13 mouse cellular contexts compared by ENCODE assay signal in the genomic region with DNA sequence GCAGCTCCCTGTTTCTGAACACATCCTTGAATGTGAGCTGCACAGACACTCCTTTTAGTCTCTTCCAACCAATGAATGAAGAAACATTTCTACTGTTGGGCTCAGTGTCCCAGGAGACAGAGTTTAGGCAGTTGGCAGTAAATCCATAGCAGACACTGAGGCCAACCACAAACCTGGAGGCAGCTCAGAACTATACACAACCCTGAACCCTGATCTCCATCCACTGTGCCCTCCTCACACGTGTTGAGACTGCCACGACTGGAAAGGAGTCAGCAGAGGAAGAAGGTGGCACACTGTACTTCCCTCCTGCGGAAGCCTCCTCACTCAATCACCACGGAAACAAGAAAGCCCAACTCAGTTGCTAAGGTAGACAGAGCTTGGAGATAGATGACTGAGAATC. TPM values are rescaled to one million over a fixed set of nuclear protein-coding genes. Genes with fewer than 3 reads are reported as not detected.
DNase-seq lines count a peak whose midpoint lies in the region; ATAC-seq and TF ChIP-seq lines count a peak whose summit lies in the region.
"Had no signal": no experiment of that assay in that cellular context is flagged by ENCODE, and none has a peak within 500 bp of the region (broad histone marks: within the 10 kb centered on the region; RNA-seq: fewer than 3 reads in every experiment).

No protein-coding gene starts in this region.

- 71% methylated on average over 4 of the region's 4 CpGs for WGBS in heart, embryonic 11.5 days (ENCODE audit: insufficient replicate concordance)
- 68% methylated on average over 4 of the region's 4 CpGs for WGBS in midbrain, embryonic 10.5 days
- WGBS in midbrain, embryonic 11.5 days, result 80% methylated on average over 4 of the region's 4 CpGs
- 51% methylated on average over 4 of the region's 4 CpGs for WGBS in limb, embryonic 15.5 days

- ATAC-seq in heart, embryonic 11.5 days (replicated peaks; ENCODE audit: insufficient number of reproducible peaks, low FRiP score, low TSS enrichment), result no peak
- no peak for ATAC-seq in midbrain, embryonic 11.5 days (ENCODE audit: low FRiP score)
- ATAC-seq in limb, embryonic 15.5 days (ENCODE audit: insufficient number of reproducible peaks, low FRiP score, low TSS enrichment, low read depth), result peak; percentile 71; the same call in 1 of the 2 replicates

- H3K9ac ChIP-seq in heart, embryonic 11.5 days (ENCODE audit: low read depth, low read length), result no peak overlapping the region
- no peak overlapping the region for H3K9ac ChIP-seq in midbrain, embryonic 11.5 days (ENCODE audit: low read length)
- H3K9ac ChIP-seq in limb, embryonic 15.5 days, result no peak overlapping the region
- H3K9ac ChIP-seq: liver, embryonic 15.5 days had no signal

- no peaks in the 10 kb centered on the region for H3K27me3 ChIP-seq in heart, embryonic 11.5 days (ENCODE audit: control insufficient read depth, insufficient read depth, low read length)
- no peaks in the 10 kb centered on the region for H3K27me3 ChIP-seq in midbrain, embryonic 10.5 days (ENCODE audit: low read depth, poor library complexity, severe bottlenecking)
- no peaks in the 10 kb centered on the region for H3K27me3 ChIP-seq in midbrain, embryonic 11.5 days (ENCODE audit: control insufficient read depth, insufficient read depth, low read length)
- H3K27me3 ChIP-seq in limb, embryonic 15.5 days, result no peaks in the 10 kb centered on the region
- H3K27me3 ChIP-seq: liver, embryonic 15.5 days had no signal

- no peak overlapping the region for H3K27ac ChIP-seq in heart, embryonic 11.5 days (ENCODE audit: low read depth, low read length)
- H3K27ac ChIP-seq in midbrain, embryonic 10.5 days (replicated peaks), result 0 out of 2 replicates have a peak overlapping the region, but pooled peaks have one; percentile 7
- no peak overlapping the region for H3K27ac ChIP-seq in midbrain, embryonic 11.5 days (ENCODE audit: low read depth, low read length)
- peak overlapping the region; percentile 54 for H3K27ac ChIP-seq in limb, embryonic 15.5 days
- H3K27ac ChIP-seq: liver, embryonic 15.5 days had no signal

- DNase-seq in heart, postnatal 4 days, result peak; percentile 11
- no peak for DNase-seq in midbrain, embryonic 10.5 days (ENCODE audit: low spot score)
- no peak for DNase-seq in midbrain, embryonic 11.5 days (ENCODE audit: low spot score, missing footprints)
- DNase-seq in brain, embryonic 14.5 days (ENCODE audit: low read depth), result peak; percentile 45
- no peak for DNase-seq in gastrocnemius, postnatal 10 days
- DNase-seq: adrenal gland, postnatal 14 days; cerebellum, adult 2 months; heart, adult 11 months had no signal

- TF ChIP-seq POLR2A in brain, embryonic 14.5 days (IDR thresholded peaks at IDR 0.05; ENCODE audit: borderline replicate concordance, extremely low read depth, insufficient read depth, insufficient read length, poor library complexity, severe bottlenecking), result no peak

- no peak overlapping the region for H3K4me2 ChIP-seq in heart, embryonic 11.5 days
- no peak overlapping the region for H3K4me2 ChIP-seq in midbrain, embryonic 11.5 days
- no peak overlapping the region for H3K4me2 ChIP-seq in limb, embryonic 15.5 days
- H3K4me2 ChIP-seq: liver, embryonic 15.5 days had no signal

- H3K36me3 ChIP-seq in heart, embryonic 11.5 days (ENCODE audit: control insufficient read depth, insufficient read depth, low read length), result no peaks in the 10 kb centered on the region
- H3K36me3 ChIP-seq in midbrain, embryonic 10.5 days, result 0 out of 2 replicates have a peak, but pooled peaks cover 6% of the 10 kb centered on the region
- no peaks in the 10 kb centered on the region for H3K36me3 ChIP-seq in midbrain, embryonic 11.5 days (ENCODE audit: control insufficient read depth, insufficient read depth, low read length)
- H3K36me3 ChIP-seq in limb, embryonic 15.5 days, result no peaks in the 10 kb centered on the region

- TF ChIP-seq CTCF in brain, embryonic 14.5 days (IDR thresholded peaks at IDR 0.05; ENCODE audit: borderline replicate concordance, extremely low read depth, insufficient read depth, insufficient read length), result no peak

- H3K4me3 ChIP-seq in heart, embryonic 11.5 days (ENCODE audit: low read depth, low read length), result no peak overlapping the region
- no peak overlapping the region for H3K4me3 ChIP-seq in midbrain, embryonic 10.5 days
- no peak overlapping the region for H3K4me3 ChIP-seq in midbrain, embryonic 11.5 days (ENCODE audit: low read depth, low read length)
- H3K4me3 ChIP-seq in limb, embryonic 15.5 days, result no peak overlapping the region
- H3K4me3 ChIP-seq: liver, embryonic 15.5 days had no signal

- H3K9me3 ChIP-seq in heart, embryonic 11.5 days (replicated peaks; ENCODE audit: control insufficient read depth, low read length), result no peaks in the 10 kb centered on the region
- no peaks in the 10 kb centered on the region for H3K9me3 ChIP-seq in midbrain, embryonic 10.5 days (replicated peaks)
- no peaks in the 10 kb centered on the region for H3K9me3 ChIP-seq in midbrain, embryonic 11.5 days (ENCODE audit: control insufficient read depth, low read length)
- H3K9me3 ChIP-seq in limb, embryonic 15.5 days, result no peaks in the 10 kb centered on the region
- H3K9me3 ChIP-seq: G1E; liver, embryonic 15.5 days had no signal

- H3K4me1 ChIP-seq in heart, embryonic 11.5 days (ENCODE audit: control insufficient read depth, insufficient read depth, low read length), result no peaks in the 10 kb centered on the region; the same call in 1 of the 2 replicates
- peaks cover 8% of the 10 kb centered on the region; the same call in 1 of the 2 replicates for H3K4me1 ChIP-seq in midbrain, embryonic 10.5 days
- no peaks in the 10 kb centered on the region for H3K4me1 ChIP-seq in midbrain, embryonic 11.5 days (ENCODE audit: control insufficient read depth, insufficient read depth, low read length)
- H3K4me1 ChIP-seq in limb, embryonic 15.5 days, result peaks cover 19% of the 10 kb centered on the region
- H3K4me1 ChIP-seq: liver, embryonic 15.5 days had no signal

RNA-seq across cellular contexts. Expression of a gene that starts 25.6 kb away (rescaled TPM):
- 10 to 100 TPM; 25.0 to 27.4 TPM for total RNA-seq in heart, postnatal 4 days (2021)
- 34.7 and 36.7 TPM in 2 replicates for polyA plus RNA-seq in heart, embryonic 11.5 days (2014; fragmentation: Nextera tagmentation; extraction: Ambion mirVana)
- polyA plus RNA-seq in midbrain, embryonic 10.5 days (2016; fragmentation: Nextera tagmentation; extraction: Ambion mirVana), result 55.5 and 58.9 TPM in 2 replicates
- 59.3 and 66.7 TPM in 2 replicates for polyA plus RNA-seq in midbrain, embryonic 11.5 days (2014; fragmentation: Nextera tagmentation; extraction: Ambion mirVana)
- polyA plus RNA-seq in brain, embryonic 14.5 days (2012; rRNA removed), result 22.6 and 22.8 TPM in 2 replicates
- 33.4 and 33.6 TPM in 2 replicates for polyA plus RNA-seq in limb, embryonic 15.5 days (2015; fragmentation: Nextera tagmentation; extraction: Ambion mirVana)
- total RNA-seq in gastrocnemius, postnatal 10 days (2021), result 10 to 100 TPM; 14.2 to 14.9 TPM

RNA-seq across cellular contexts. Expression of a gene that starts 30.3 kb away (rescaled TPM):
- not detected for total RNA-seq in heart, postnatal 4 days (2021)
- 0.13 and 0.50 TPM in 2 replicates for polyA plus RNA-seq in heart, embryonic 11.5 days (2014; fragmentation: Nextera tagmentation; extraction: Ambion mirVana)
- polyA plus RNA-seq in midbrain, embryonic 10.5 days (2016; fragmentation: Nextera tagmentation; extraction: Ambion mirVana), result 0.42 and 0.60 TPM in 2 replicates
- polyA plus RNA-seq in midbrain, embryonic 11.5 days (2014; fragmentation: Nextera tagmentation; extraction: Ambion mirVana), result 0.83 and 0.99 TPM in 2 replicates
- 3.3 TPM in 2 replicates for polyA plus RNA-seq in brain, embryonic 14.5 days (2012; rRNA removed)
- 1.8 TPM in 2 replicates for polyA plus RNA-seq in limb, embryonic 15.5 days (2015; fragmentation: Nextera tagmentation; extraction: Ambion mirVana)
- total RNA-seq in gastrocnemius, postnatal 10 days (2021), result under 1 TPM in 1 of 2 experiments, not detected in 1; 0.05 TPM
- total RNA-seq: adrenal gland, postnatal 14 days; megakaryocyte, adult 5-6 weeks had no signal
- polyA plus RNA-seq: G1E had no signal

Comparison
In these comparisons a context has a peak if more than half of its experiments do, and no peak if none do; other contexts are left out.
1. H3K27ac ChIP-seq: peak in midbrain, embryonic 10.5 days (single experiment) and limb, embryonic 15.5 days (single experiment); none in heart, embryonic 11.5 days (single experiment) and midbrain, embryonic 11.5 days (single experiment).
2. DNase-seq: peak in heart, postnatal 4 days (single experiment) and brain, embryonic 14.5 days (single experiment); none in midbrain, embryonic 10.5 days (single experiment), midbrain, embryonic 11.5 days (single experiment) and gastrocnemius, postnatal 10 days (single experiment).